Mouse (Mus musculus): ENCODE measurements around the gene Clmn.

Clmn gene

DNA sequence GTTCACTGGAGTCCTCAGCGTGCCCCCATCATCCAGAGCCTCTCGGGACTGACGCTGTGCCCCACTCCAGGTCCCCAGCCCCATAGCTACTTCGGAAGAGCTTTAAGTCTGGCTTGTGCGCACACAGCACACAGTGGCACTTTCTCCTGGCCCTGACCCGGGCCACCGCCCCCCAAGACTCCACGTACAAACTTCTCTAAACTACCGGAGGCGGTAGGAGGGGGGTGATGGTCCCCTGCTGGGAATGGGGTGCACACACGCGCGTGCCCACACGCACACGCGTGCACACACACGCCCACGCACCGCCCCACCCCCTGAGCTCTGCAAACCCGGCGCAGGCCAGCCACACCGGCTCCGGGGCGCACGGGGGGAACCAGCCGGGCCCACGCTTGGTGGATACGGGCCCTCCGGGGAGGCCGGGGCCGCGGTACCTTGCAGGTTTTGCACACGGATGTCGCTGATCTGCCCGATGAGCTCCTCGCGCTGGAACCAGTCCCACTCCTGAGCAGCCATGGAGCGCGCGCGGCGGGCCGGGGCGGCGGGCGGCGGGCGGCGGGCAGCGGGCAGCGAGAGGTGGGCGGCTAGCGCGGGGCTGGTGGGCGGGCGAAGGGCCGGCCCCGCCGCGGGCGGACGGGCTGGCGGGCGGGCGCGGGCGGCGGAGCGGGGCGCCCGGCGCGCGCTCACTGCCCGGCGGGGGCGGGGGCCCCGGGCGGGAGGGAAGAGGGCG, at the start of gene Clmn:
TSS of gene Clmn (minus strand) at position 638 of the 727 bp plus-strand sequence.
- no peak for DNase-seq (ENCODE audit: extremely low read depth, low read depth, low spot score)

DNA sequence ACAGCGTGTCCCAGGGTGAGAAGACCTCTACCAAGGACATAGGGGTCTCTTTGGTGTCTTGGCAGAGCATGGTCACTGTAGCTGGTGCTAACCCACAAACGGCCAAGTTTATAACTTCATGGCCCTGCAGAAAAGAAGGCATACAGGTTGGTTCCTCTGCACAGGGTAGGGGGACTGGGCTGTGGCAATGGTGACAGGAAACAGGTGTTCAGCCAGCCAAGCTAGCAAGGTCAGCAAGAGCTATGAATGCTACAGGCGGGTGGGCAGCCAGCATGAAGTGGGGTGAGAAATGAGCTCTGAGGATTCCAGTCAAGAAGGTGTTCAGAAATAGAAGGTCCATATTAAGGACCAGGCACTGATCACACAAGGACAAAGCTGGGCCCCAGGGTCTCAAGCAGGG, 48.1 kb upstream of the Clmn start:
- DNase-seq (ENCODE audit: extremely low read depth, low read depth, low spot score) = no peak

DNA sequence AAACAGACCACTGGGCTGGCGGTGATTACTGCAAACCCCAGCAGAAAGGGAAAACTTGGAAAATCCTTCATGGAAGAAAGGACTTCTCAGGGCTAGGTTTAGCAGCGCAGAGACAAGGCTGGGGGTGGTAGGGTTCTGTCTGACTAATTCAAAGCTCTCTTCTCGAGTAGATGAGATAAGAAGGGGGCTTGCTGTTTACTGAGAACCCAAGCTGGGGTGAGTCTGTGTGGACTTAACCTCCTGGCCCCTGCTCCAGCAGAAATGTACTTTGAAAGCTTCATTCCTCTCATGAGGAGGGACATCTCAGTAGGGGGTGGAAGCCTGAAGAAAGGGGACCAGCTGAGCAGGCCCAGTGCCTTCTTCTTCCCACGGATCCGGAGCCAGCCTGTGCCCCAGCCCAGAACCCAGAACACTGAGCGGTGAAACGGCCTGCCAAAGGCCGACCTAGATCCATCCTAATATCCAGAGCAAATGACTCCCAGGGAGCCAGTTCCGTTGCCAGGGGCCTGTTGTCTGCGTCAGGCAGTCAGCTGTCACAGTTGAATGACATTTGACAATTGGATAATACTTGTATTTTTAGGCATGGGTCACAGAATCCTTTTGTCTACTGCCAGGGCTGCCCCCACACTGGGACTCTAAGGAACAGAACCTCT, 47.5 kb upstream of the Clmn start:
- DNase-seq (ENCODE audit: extremely low read depth, low read depth, low spot score) = no peak

DNA sequence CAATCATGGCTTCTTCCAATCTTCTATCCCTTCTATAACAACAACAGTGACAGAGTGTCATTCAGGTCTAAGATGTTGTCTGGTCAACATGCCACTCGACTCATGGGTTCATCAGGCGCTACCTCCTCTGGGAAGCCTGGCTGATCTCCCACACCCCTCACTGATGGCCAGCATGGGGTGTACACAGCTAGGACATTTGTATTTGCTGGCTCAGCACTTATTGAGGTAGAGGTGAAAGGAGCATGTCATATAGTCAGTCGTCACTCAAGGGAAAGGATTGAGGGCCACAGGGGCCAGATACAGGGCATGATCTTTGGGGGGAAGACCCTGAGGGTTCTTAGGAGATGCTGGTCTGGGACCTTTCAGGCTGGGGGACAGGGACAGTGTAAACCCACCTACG, 44.9 kb upstream of the Clmn start:
- DNase-seq (ENCODE audit: extremely low read depth, low read depth, low spot score) = no peak

DNA sequence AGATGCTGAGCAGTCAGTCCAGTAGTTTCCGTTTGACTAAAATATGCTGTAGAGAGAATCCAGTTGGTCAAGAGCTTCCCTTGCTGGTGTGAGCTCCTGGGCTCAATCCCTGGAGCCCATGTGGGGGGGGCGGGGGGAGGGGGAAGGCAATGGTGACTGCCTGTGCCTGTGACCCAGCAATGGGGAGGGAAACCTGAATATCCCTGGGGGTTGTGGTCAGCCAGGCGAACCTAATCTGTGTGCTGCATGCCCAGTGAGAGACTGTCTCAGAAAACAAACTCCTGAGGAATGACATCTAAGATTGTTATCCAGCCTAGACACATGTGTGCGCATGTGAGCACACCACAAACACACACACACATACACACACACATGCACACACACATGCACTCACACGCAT, 44.1 kb upstream of the Clmn start:
- DNase-seq (ENCODE audit: extremely low read depth, low read depth, low spot score) = no peak

DNA sequence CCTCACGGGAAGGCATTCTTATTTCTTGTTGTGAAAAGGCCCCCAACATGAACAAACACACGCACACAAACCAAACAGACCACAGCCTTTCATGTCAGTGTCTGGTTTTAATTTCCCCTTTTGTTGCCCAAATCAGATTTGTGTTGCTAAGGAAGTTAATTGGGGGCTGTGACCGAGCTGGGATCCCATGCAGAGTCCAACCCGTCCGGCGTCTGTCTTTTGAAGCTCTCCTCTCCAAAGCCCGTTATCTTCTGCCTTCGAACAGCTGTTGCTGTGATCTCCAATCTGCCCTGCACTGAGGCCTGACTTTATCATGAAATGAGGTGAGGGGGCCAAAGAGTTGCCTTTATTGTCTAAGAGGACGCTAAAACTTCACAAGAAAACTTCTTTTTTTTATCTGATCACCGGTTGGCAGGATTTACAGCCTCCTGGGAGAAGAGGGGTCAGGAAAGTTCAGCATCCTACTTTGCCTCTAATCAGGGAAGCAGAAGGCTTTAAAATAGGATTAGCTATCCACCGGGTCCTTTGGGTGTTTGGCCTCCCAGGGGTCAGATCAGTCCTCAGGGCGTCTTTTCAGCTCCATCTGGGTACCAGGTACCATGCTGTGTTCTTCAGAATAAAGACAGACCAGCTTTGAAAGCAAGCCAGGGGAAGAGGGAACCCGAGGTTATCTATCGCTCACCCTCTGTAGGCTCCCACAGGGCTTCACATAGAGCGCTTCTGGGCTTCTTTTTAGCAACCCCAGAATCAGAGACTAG, 43.3 kb upstream of the Clmn start:
- DNase-seq (ENCODE audit: extremely low read depth, low read depth, low spot score) = no peak

DNA sequence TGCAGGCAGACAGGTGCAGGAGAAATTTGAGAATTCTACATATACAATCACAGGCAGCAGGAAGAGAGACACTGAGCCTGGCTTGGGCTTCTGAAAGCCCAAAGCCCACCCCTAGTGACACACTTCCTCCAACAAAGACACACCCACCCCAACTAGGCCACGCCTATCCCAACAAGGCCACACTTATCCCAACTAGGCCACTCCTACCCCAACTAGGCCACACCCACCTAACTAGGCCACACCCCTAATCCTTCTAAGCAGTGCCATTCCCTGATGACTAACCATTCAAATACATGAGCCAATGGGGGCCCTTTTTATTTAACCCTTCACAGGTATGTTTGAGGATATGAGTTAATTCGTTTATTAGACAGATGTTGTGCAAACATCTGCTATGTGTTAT, 42.3 kb upstream of the Clmn start:
- DNase-seq (ENCODE audit: extremely low read depth, low read depth, low spot score) = no peak

DNA sequence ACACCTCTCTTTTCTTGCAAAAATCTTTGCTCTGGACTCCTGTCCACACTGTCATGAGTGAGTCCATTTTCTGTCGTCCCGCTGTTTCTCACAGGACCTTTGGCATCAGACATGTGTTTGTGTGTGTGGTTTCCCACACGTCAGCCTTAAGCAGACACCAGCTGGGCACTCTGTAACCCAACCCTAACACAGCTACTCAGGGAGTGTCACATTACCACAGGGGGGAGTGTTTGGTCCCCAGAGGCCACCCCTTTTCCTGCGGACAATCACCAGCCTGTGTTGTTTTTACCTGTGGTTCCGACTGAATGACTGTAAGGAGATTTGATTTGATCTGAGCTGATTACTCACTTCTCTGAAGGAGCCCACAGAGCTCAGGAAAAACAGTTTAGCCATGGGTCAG, 39.3 kb upstream of the Clmn start:
- DNase-seq (ENCODE audit: extremely low read depth, low read depth, low spot score) = no peak

DNA sequence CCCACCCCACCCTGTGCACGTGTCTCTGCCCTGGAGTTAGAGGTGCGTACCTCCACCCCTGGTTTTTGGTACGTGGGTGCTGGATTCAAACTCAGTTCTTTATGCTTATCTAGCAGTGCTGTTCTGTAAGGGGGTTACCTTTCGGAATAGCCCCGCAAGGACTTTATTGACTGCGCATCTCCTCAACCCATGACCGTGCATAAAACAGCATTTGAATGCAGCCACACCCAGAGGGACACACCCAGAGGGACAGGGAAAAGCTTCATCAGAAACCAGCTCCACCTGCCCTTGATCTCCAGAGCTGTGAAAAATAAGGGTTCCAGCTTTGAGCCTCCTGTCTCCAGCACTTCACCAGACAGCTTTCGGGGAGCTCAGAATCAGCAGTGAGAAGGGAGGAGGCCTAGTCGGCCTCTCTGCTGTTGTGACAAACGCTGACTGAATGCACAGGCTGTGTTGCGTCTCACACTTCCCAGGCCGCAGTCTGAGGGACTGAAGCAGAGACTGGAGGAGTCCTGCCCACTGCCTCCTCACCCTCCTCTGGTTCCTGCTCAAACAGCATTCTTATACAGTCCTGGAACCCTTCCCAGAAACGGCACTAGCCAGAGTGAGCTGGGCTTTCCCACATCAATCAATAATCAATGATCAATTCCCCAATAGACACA, 37.6 kb upstream of the Clmn start:
- DNase-seq (ENCODE audit: extremely low read depth, low read depth, low spot score) = no peak

DNA sequence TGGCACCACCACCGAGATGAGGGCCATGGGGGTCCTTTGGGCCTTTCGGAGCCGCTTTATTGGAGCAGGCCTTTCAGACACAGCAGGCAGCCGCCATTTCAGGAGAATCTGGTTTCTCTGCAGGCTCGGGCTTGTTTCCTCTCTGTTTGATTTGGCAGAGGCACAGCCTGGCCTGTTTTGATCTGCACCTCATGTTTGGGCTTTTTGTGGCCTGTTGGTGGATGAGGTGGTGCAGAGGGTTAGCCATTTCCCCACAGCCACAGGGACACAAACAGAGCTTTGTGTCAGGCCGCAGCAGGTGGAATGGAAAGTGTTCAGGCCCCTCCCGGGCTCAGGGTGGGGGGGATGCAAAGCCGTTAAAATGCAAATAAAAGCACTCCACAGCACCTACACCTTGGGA, 36.4 kb upstream of the Clmn start:
- DNase-seq (ENCODE audit: extremely low read depth, low read depth, low spot score) = peak; percentile 50

DNA sequence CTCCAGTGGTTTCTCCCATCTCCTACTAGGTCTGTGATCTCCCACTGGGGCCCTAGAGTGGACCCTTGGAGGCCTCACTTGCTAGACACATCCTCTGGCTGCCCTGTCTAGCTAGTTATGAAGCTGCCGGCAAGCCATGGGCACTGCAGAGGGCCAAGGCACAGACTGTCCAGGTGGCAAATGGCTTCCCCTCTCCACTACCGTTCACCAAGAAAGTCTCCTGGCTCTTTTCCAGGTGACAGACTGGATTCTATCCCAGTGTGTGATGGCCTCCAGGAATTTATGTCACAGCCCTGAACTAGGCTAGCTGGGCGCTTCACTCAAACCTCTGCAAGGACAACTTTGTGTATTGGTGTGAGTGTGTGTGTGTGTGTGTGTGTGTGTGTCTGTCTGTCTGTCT, 35.0 kb upstream of the Clmn start:
- DNase-seq (ENCODE audit: extremely low read depth, low read depth, low spot score) = no peak

DNA sequence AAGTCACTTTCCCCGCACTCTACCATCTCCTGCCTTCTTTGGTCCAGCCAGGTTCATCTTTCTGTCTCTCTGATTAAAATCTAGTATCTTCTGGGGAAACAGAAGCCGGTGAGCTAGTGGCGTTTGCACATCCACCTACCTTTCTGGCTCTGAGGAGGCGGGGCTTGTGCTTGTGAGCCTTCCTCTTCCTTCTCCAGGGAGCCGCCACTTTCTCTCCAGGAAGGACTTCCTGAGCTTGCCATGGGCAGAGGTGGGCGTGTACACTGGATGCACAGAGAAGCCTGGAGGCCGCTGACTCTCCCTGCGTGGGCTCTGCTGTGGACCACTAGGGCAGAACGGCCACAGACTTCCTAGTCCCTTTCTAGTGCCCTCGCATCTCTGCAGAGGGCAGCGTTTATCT, 34.3 kb upstream of the Clmn start:
- DNase-seq (ENCODE audit: extremely low read depth, low read depth, low spot score) = no peak

DNA sequence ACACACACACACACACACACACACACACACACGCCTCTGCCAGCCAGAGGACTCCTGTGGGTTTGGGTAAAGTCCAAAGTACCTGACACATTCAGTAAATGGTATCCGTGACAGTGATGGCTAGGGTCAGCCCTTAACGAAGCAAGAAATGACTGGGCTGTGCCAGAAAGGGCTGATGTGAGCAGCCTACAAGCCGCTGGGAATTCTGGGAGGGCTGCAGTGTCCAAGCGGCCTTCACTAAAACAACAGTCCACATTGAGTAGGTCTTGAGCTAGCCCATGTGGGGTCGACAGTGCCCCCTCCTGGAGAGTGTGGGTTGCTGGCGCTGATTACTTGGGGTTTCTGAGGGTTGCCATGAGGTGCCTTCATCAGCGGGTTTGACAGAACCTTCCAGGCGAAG, 33.8 kb upstream of the Clmn start:
- DNase-seq (ENCODE audit: extremely low read depth, low read depth, low spot score) = no peak

DNA sequence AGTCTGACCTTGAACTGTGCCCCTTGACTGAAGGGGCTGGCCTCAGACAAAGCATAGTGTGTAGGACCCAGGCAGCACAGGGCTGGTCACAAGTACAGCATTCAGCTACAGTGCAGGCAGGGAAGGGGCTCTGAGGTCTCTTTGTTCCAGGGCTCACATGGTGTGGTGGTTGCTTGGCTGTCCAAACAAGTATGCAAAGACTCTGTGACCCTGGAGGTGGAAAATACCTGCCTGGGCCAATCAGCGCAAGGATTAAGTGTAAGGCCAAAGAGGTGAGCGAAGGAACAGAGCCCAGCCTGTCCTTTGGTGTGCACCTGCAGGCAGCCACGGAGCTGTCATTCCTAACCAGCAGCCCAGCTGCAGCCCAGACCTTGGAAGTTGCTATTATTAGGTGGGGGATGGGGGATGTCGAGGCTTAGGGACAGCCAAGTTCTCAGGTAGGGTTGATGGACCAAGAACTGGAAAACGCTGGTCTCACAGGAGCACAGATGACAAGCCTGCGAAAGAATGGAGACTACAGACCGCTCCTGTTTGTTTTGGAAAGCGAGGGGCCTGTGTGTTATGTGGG, 32.3 kb upstream of the Clmn start:
- DNase-seq (ENCODE audit: extremely low read depth, low read depth, low spot score) = no peak

DNA sequence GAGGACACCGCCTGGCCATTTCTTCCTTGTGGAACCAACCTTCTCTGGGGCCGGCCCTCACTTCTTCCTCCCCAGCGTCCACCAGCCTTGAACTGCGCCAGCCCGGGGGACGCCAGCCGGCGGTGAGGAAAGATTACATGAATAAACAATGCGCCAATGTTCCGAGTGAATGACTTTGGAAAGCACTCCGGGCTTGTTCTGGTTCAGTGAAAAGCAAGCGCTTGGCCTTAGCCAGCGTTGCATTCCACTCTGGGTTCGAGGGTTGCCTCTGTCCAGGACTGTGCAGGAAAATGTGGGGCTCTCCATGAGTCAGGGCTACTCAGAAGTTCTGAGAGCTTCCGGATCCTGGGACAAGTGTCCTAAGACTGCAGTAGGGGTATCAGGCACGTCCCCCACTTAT, 31.8 kb upstream of the Clmn start:
- DNase-seq (ENCODE audit: extremely low read depth, low read depth, low spot score) = no peak

DNA sequence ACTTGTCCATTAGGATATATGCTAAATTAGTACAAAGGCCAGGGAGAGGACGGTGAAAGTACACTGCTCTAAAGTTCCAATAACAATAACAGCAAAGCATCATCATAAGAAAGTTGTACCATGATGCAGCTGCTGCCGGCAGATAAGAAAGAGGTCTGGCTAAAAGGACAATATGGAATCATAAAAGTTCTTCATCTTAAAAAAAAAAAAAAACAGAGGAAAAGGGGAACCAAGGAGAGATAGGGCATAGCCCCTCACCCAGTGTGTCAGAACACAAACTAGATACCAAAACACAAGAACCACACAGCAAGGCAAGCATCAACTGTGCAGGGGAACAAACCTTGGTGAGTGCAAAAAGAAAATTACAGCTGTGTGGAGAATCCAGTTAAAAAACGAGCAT, 27.4 kb upstream of the Clmn start:
- no peak for DNase-seq (ENCODE audit: extremely low read depth, low read depth, low spot score)

DNA sequence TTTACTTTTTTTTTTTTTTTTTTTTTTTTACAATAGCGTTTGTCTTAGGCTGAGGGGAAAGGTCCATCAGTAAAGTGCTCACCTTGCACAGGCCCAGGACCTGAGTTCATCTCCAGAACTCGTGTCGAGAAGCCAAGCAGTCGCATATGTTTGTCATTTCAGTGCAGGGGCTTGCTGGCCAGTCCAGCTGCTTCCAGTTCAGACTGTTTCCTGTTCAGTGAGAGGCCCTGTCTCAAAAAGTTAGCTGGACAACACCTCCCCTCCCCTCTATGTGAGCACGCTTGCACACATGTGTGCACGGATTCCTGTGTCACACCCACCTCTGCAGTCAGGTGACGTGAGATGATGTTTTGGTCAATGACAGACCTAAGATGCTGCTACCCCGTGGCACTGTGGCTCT, 25.2 kb upstream of the Clmn start:
- DNase-seq (ENCODE audit: extremely low read depth, low read depth, low spot score) = no peak

DNA sequence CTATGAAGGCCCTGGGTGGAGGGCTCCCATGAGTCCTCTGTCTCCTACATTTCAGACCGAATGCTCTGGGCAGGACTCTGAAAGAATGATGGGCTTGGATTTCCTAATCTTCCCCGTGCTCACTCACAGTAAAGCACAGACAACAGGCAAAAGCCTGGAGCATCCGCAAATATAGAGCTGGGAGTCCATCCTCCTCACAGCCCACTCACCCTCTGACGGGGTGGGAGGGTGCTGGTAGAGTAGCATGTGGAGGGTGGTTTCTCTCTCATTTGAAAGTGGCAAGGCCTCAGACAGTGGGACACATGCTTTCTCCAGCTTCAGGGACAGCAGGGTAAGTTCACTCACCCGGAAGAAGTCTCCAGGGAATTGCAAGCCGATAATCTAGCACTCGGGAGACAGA, 21.2 kb upstream of the Clmn start:
- DNase-seq (ENCODE audit: extremely low read depth, low read depth, low spot score) = no peak

DNA sequence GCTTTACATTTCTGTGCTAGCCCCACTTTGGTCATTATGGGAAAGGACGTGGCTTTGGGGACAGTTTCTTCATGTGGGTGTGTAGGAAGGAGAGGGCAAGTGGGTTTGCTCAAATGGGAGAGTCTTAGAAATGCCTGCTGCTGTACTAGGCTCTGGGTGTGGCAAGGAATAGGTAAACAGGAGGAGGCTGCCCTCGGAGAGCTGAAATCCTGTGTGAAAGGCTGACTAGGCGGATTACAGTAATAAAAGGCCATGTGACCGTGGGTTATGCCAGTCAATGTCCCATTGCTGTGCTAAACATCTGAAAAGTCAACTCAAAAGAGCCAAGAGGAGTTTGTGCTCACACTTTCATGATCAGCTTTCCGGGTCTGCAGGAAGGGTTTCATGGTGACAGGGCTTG, 17.7 kb upstream of the Clmn start:
- no peak for DNase-seq (ENCODE audit: extremely low read depth, low read depth, low spot score)

DNA sequence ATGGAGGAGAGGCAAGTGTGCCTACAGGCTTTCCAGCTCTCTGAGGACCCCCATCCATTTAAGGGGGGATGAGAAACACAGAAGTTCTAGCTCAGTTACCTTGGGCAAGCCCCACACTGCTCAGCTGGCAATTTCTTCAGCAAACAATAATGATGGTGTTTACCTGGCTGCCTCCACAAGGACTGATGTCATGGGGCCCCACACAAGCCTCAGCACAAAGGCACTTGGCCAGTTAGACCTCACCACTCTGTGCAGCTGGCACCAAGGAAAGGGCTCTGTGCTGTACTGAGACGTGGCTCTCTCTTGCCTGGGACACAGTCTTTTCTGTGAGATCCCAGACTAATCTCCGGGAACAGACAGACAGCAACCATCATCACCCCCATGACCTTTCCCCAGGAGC, 17.2 kb upstream of the Clmn start:
- DNase-seq (ENCODE audit: extremely low read depth, low read depth, low spot score) = no peak

DNA sequence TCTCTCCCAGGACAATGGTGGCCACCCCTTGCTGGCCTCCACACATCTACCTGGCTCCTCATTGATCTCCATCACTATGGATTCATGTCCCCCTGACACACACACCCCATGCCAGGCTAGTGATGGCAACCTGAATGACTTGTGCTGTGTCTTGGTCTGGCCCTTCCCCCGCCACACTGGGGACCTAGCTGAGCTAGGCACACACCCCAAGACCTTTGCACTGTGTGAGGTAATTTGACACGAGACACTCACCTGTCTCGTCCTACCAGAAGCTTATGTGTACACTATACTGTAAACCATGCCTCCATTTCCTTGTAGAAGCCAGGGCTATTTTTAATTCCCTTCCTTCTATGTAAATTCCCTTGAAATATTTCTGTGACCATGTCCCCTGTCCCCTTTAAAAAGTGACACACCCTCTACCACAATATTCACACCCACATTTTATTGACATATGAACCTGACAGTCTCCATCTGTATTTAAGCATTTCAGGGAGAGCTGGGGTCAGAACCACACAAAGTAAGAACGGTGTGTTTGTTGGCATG, 16.7 kb upstream of the Clmn start:
- DNase-seq (ENCODE audit: extremely low read depth, low read depth, low spot score) = no peak

All from fat pad, adult 2 months (tissue).